Mouse (Mus musculus) kidney, adult 2 months (tissue): Measurements from ENCODE around the gene Slc39a11. TPM values are rescaled to one million over a fixed set of nuclear protein-coding genes. Genes with fewer than 3 reads are reported as not detected.

Source experiments
- DNase-seq: peaks from one replicate; pipeline ENCODE4 v3.0.0; 2021
- H3K27ac ChIP-seq: fragments of 200-500 bp; 2 replicates; pipeline ENCODE4 v1.5.1; 2012; ENCODE audit warnings: low read depth, low read length, control low read depth, inconsistent platforms; ENCODE audit not compliant: insufficient read depth
- H3K27me3 ChIP-seq: fragments of 200-500 bp; replicated peaks from 2 replicates; pipeline ENCODE4 v1.6.1; 2012; ENCODE audit warnings: mild to moderate bottlenecking, moderate library complexity, low read length, inconsistent platforms; ENCODE audit not compliant: control insufficient read depth, insufficient read depth
- H3K36me3 ChIP-seq: fragments of 200-500 bp; 2 replicates; pipeline ENCODE4 v1.6.1; 2012; ENCODE audit warnings: mild to moderate bottlenecking, moderate library complexity, low read length, inconsistent platforms; ENCODE audit not compliant: control insufficient read depth, insufficient read depth
- H3K4me1 ChIP-seq: fragments of 200-500 bp; 2 replicates; pipeline ENCODE4 v1.6.1; 2011; ENCODE audit warnings: low read length; ENCODE audit not compliant: control insufficient read depth, insufficient read depth
- H3K4me3 ChIP-seq: fragments of 200-500 bp; 2 replicates; pipeline ENCODE4 v1.5.1; 2011; ENCODE audit warnings: mild to moderate bottlenecking, low read depth, low read length, control low read depth; ENCODE audit not compliant: insufficient read depth
- CTCF ChIP-seq: fragments of 200-500 bp; conservative IDR thresholded peaks from 2 replicates; pipeline ENCODE4 v1.5.1; 2011; ENCODE audit warnings: low read depth, mild to moderate bottlenecking, control low read depth, low read length, moderate library complexity, mixed read lengths; ENCODE audit not compliant: insufficient read depth, insufficient read length
- POLR2A ChIP-seq: fragments of 200-500 bp; IDR thresholded peaks from one replicate; pipeline ENCODE4 v1.6.1; 2011; ENCODE audit warnings: low read depth, low read length, control low read depth
- WGBS: fragments of 180-500 bp; shearing (Covaris S2); methylation state at CpG from one replicate; pipeline ENCODE4 v1.1.7; 2018; 5-methylcytosine and 5-hydroxymethylcytosine counted together
- polyA plus RNA-seq: library from polyadenylated mRNA; depleted of rRNA; stranded (reverse); fragments of >200 nt; gene quantifications from 2 replicates; pipeline ENCODE4 v1.2.3, GENCODE M21; 2012

The Slc39a11 gene
- polyA plus RNA-seq, 1 experiment, result 24.5 TPM

DNA sequence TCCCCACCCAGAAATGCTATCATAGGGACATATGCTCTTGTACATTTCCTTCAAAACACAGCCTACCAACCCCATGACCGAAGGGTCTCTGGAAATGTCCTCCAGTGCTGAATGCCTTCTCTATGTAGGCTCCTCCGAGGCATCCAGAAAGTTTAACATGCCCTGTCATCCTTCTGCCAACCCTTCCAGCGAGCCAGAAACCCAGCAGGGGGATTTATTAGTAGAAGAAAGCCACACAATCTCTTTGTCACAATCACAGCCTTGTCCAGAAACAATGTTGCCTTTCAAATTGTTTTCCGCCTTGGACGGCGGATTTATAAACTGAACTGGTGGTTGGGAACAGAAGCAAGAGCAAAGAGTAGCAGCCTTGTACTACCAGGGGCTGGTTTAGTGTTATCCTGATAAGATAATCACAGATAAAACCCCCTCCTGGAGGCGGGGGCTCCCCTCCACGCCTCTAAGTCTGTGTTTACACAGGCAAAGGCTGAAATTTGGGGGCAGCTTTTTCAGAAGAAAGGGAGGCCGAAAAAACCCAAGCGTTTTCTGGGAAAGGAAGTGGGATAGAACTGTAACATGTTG is 372.8 kb downstream of the Slc39a11 start:
- 82% methylated on average over 10 of the region's 10 CpGs for WGBS
- TF ChIP-seq POLR2A (no peak), CTCF (no peak)

DNA sequence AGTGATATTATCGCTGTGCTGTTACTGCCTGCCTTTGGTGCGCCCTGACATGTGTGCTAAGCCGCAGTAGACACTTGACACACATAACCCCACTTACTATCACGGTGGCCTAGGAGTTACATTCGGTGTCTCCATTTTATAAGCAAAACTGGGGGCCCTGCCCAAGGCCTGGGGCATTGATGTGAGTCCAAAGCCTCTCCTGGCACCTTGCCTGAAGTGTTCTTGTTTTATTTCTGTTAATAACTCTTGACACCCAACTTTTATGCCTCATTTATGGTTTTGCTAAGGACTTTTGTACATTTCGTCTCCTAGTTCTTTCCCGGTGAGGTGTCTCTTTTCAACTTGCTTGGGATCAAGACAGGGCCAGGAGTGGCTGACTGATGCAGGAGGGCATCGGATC is 373.4 kb downstream of the Slc39a11 start:
- WGBS, result 93% methylated on average over 8 of the region's 8 CpGs

More for the DNA sequence above, 372.8 kb downstream of the Slc39a11 start:
- Histone ChIP-seq H3K27ac (no peak overlapping the region), H3K4me1 (no peaks in the 10 kb centered on the region), H3K36me3 (no peaks in the 10 kb centered on the region), H3K27me3 (no peaks in the 10 kb centered on the region), H3K4me3 (no peak overlapping the region)
- DNase-seq, result no peak

DNA sequence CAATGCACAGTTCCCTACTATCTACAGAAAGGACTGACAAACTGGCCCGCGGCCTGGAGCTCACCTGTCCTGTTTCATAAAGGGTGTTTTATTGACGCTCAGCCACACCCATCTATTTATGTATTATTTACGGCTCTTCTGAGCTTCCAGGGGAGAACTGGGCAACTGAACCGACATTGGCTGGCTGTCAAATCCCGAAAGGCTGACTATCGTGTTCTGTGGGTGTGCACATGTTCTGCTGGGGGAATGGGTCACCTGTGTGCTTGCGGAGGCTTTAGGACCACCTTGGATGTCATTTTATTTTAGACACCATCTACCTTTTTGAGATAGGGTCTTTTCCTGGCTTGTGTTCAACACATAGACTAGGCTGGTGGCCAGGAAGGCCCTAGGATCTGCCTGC is 375.8 kb downstream of the Slc39a11 start:
- Histone ChIP-seq H3K36me3 (no peaks in the 10 kb centered on the region), H3K27ac (no peak overlapping the region), H3K4me3 (no peak overlapping the region), H3K27me3 (no peaks in the 10 kb centered on the region), H3K4me1 (no peaks in the 10 kb centered on the region)
- 86% methylated on average over 8 of the region's 8 CpGs for WGBS
- DNase-seq, result no peak
- no peak for TF ChIP-seq CTCF
- TF ChIP-seq POLR2A, result no peak

More for the DNA sequence above, 373.4 kb downstream of the Slc39a11 start:
- Histone ChIP-seq H3K36me3 (no peaks in the 10 kb centered on the region), H3K4me3 (no peak overlapping the region), H3K4me1 (no peaks in the 10 kb centered on the region), H3K27ac (no peak overlapping the region), H3K27me3 (no peaks in the 10 kb centered on the region)
- no peak for DNase-seq
- TF ChIP-seq CTCF (no peak), POLR2A (no peak)

DNA sequence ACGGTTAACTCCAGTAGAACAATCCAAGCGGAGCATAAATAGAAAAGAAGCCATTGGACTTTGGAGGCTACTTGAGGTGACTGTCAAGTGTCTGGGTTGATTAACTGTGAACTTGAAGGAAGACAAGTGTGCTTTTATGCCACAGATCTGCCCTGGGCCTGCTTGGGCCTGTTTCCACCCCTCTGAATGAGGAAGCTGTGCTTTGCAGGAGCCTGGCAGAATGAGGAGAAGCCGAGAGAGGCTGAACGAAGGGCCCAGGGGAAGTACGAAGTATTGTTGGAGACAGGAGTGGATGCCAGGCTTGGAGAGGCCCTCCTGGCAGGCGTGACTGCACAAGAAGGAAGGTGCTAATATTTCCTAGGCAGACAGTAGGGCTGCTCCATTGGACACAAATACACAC is 378.0 kb downstream of the Slc39a11 start:
- 79% methylated on average over 6 of the region's 6 CpGs for WGBS
- Histone ChIP-seq H3K36me3 (no peaks in the 10 kb centered on the region), H3K27ac (no peak overlapping the region), H3K27me3 (no peaks in the 10 kb centered on the region), H3K4me3 (no peak overlapping the region), H3K4me1 (no peaks in the 10 kb centered on the region)
- no peak for DNase-seq
- TF ChIP-seq POLR2A (no peak), CTCF (no peak)

DNA sequence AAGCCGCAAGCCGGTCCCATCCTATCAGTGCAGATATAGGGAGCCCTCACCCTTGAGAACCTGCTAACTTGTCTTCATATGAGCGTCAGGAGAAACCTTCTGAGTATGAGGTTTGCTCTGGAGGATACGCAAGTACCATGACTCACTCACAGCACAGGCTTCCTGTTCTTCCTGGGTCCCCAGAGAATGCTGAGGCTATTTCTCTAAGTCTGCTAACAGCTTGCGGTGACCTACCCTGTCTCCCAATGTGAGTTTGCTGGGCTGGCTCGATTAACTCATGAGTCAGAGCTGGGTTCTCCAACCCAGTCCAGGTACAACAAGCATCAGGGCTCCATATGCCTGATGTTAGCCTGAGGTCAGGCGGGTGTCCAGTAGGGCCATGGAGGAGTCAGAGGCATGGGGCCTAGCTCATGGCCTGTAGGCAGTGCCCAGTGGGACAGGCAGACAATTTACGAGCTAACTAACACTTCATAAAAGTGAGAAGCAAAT is 381.0 kb downstream of the Slc39a11 start:
- Histone ChIP-seq H3K27ac (no peak overlapping the region), H3K27me3 (no peaks in the 10 kb centered on the region), H3K4me1 (no peaks in the 10 kb centered on the region), H3K4me3 (no peak overlapping the region), H3K36me3 (no peaks in the 10 kb centered on the region)
- WGBS, result 91% methylated on average over 8 of the region's 8 CpGs
- no peak for DNase-seq
- TF ChIP-seq POLR2A (no peak), CTCF (no peak)

DNA sequence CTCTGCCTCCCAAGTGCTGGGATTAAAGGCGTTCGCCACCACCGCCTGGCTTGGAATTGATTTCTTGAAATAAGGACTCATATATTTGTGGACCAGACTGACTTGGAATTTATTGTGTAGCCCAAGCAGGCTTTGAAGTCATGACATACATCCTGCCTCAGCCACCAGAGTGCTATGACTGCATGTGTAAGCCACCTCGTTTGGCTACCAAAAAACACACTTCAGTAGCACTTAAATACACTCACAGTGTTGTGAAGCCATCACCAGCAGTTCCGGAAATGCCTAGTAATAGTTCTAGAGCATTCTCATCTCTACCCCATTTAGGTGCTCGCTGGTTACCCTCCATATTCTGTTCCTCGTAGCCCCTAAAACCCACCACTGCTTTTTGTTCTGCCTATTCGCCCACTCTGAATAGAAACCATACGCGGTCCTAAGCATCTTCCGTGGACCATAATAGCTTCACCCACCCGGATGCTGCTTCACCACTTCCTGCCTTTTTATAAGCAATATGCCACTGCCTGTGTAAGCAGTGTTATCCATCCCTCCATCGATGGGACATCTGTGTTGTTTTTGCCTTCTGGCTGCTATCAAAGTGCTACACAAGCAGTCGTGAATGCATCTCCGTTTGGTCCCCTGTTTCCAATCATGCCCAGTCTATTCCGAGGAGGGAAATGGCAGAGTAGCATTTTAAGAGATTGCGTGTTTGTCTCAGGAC is 382.2 kb downstream of the Slc39a11 start:
- TF ChIP-seq POLR2A (no peak), CTCF (no peak)
- H3K4me3 ChIP-seq, result no peak overlapping the region
- H3K4me1 ChIP-seq, result no peaks in the 10 kb centered on the region
- no peaks in the 10 kb centered on the region for H3K27me3 ChIP-seq
- WGBS, result 90% methylated on average over 17 of the region's 17 CpGs
- DNase-seq, result no peak
- no peak overlapping the region for H3K27ac ChIP-seq
- H3K36me3 ChIP-seq, result no peaks in the 10 kb centered on the region

DNA sequence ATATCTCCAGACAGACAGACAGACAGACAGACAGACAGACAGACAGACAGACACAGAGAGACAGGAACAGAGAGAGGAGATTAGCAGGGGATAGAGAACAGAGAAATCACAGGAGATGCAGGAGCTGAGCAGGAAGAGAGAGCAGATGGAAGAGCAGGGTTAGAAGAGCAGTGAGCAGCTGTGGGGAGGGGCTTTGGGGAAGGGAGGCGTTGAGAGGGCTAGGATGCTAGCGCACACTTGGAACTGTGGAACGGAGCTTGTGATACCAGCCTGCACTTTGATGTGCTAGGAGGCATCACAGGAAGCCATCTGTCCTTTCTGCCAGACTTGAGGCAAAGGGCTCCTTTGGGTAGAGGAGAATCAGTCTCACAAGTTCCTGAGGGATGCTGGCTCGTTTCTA is 383.2 kb downstream of the Slc39a11 start:
- DNase-seq, result no peak
- 54% methylated on average over 4 of the region's 4 CpGs for WGBS
- Histone ChIP-seq H3K36me3 (no peaks in the 10 kb centered on the region), H3K4me3 (no peak overlapping the region), H3K4me1 (no peaks in the 10 kb centered on the region), H3K27ac (no peak overlapping the region), H3K27me3 (no peaks in the 10 kb centered on the region)
- TF ChIP-seq CTCF (no peak), POLR2A (no peak)
